Comparison of ENCODE assay signal across 15 mouse cellular contexts in genomic region chr11:7109131-7109530, GRCm38 (mm10).
DNase-seq lines count a peak whose midpoint lies in the region; ATAC-seq lines count a peak whose summit lies in the region.
"Had no signal": no experiment of that assay in that cellular context is flagged by ENCODE, and none has a peak within 500 bp of the region (broad histone marks: within the 10 kb centered on the region; RNA-seq: fewer than 3 reads in every experiment).

No protein-coding gene starts in this region.

- peak; percentile 55 for DNase-seq in cerebellum, adult 11 months
- peak; percentile 27 for DNase-seq in ovary, postnatal 36 days (ENCODE audit: low spot score)
- DNase-seq in ovary, postnatal 10 days (ENCODE audit: low spot score) = no peak
- peak; percentile 41 to 65 for DNase-seq in cerebellum, postnatal 10 days
- DNase-seq in thymus, postnatal 25 days = no peak
- DNase-seq in T-cell, adult 2 months (ENCODE audit: low spot score) = no peak
- no peak for DNase-seq in kidney, postnatal 4 days
- DNase-seq: kidney, adult 2 months; kidney, postnatal 25 days; right cerebral cortex, adult 18-20 months; thymus, postnatal 14 days had no signal

- no peak for ATAC-seq in cerebellum, adult (ENCODE audit: insufficient number of reproducible peaks, low FRiP score, low TSS enrichment)
- ATAC-seq: forebrain, embryonic 13.5 days; lung, postnatal 0 days; midbrain, embryonic 13.5 days had no signal

Comparison
In these comparisons a context has a peak if more than half of its experiments do, and no peak if none do; other contexts are left out.
1. DNase-seq: peak in cerebellum, adult 11 months (single experiment), ovary, postnatal 36 days (single experiment) and cerebellum, postnatal 10 days (2 of 2); none in ovary, postnatal 10 days (single experiment), thymus, postnatal 25 days (single experiment), T-cell, adult 2 months (single experiment) and kidney, postnatal 4 days (0 of 2).